29 mouse cellular contexts compared by ENCODE assay signal in the genomic region with DNA sequence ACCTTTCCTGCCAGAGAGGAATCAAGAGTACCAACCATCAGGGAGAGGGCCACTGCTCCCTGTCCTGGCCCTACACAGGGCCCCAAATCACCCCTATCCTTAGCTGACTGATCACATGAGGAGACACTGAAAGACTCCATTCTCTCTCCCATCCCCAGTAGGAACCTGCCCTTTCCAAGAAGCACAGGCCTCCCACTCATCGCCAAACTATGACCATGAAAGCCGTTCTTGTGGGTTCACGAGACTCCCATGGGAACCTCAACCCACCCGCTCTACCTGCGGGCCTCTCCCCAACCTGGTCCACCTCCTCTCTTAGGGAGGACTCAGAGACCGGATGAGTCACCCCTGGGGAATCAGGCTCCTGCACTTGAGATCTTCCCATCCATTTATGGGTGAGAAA. TPM values are rescaled to one million over a fixed set of nuclear protein-coding genes. Genes with fewer than 3 reads are reported as not detected.
A peak's percentile ranks its signal among the peaks of the same experiment; 100 is the strongest.
DNase-seq lines count a peak whose midpoint lies in the region; ATAC-seq and TF ChIP-seq lines count a peak whose summit lies in the region.
"Had no signal": no experiment of that assay in that cellular context is flagged by ENCODE, and none has a peak within 500 bp of the region (broad histone marks: within the 10 kb centered on the region; RNA-seq: fewer than 3 reads in every experiment).

No protein-coding gene starts in this region.

- no peaks in the 10 kb centered on the region for H3K27me3 ChIP-seq in embryonic facial prominence, embryonic 15.5 days
- H3K27me3 ChIP-seq in embryonic facial prominence, embryonic 10.5 days (replicated peaks; ENCODE audit: low read depth, poor library complexity, severe bottlenecking), result no peaks in the 10 kb centered on the region
- H3K27me3 ChIP-seq in heart, adult 2 months (ENCODE audit: control insufficient read depth, insufficient read depth, low read length), result no peaks in the 10 kb centered on the region
- H3K27me3 ChIP-seq in CH12.LX (replicated peaks), result peaks cover 97% of the 10 kb centered on the region
- H3K27me3 ChIP-seq: embryonic facial prominence, embryonic 12.5 days; forebrain, embryonic 13.5 days; forebrain, embryonic 15.5 days had no signal

- in situ Hi-C loops in CH12.LX (cut with MboI; ENCODE audit: low pct_ligation_motif_present, low pct_unique_long_range_greater_than_20kb, low sequenced_read_pairs), result no loop called here

- 74% methylated on average over 6 of the region's 6 CpGs for WGBS in embryonic facial prominence, embryonic 15.5 days
- WGBS in embryonic facial prominence, embryonic 10.5 days, result 95% methylated on average over 6 of the region's 6 CpGs
- 88% methylated on average over 6 of the region's 6 CpGs for WGBS in heart, adult 2 months

- no peak for TF ChIP-seq POLR2A in heart, adult 2 months (IDR thresholded peaks at IDR 0.05; ENCODE audit: insufficient read depth, low read depth, low read length)
- no peak for TF ChIP-seq POLR2A in CH12.LX (IDR thresholded peaks at IDR 0.05; ENCODE audit: low read depth, low read length)

- intact Hi-C loops in heart, adult 2 months (cut with DNase I), result no loop called here

- no peak overlapping the region for H3K4me3 ChIP-seq in embryonic facial prominence, embryonic 15.5 days (replicated peaks)
- H3K4me3 ChIP-seq in embryonic facial prominence, embryonic 10.5 days, result no peak overlapping the region
- no peak overlapping the region for H3K4me3 ChIP-seq in heart, adult 2 months
- no peak overlapping the region for H3K4me3 ChIP-seq in CH12.LX (replicated peaks in 1 of 3; ENCODE audit: low read depth in 2 of 3, low read length in 2 of 3, poor library complexity in 1 of 3)
- H3K4me3 ChIP-seq: embryonic facial prominence, embryonic 12.5 days; erythroblast, embryonic 14.5 days; forebrain, embryonic 10.5 days; forebrain, embryonic 13.5 days; forebrain, embryonic 15.5 days had no signal

- ATAC-seq in embryonic facial prominence, embryonic 15.5 days (ENCODE audit: insufficient number of reproducible peaks, low FRiP score, low TSS enrichment, low read depth), result no peak
- ATAC-seq: activated CD4-positive, CD25-positive, alpha-beta regulatory T cell, adult 4 months; CD4-positive, CD25-positive, alpha-beta regulatory T cell, adult 4 months; forebrain, embryonic 13.5 days; forebrain, embryonic 15.5 days had no signal

- DNase-seq in embryonic facial prominence, embryonic 10.5 days (ENCODE audit: low spot score), result no peak
- DNase-seq in heart, adult 11 months, result peak; percentile 77
- DNase-seq in heart, adult 2 months, result no peak
- DNase-seq in CH12.LX (ENCODE audit: extremely low read depth), result peak; percentile 12
- peak; percentile 36 for DNase-seq in brain, adult 2 months (ENCODE audit: low read depth, low spot score)
- no peak for DNase-seq in kidney, postnatal 10 days
- DNase-seq: adrenal gland, adult 8-10 months; adrenal gland, postnatal 14 days; adrenal gland, postnatal 36 days; B cell, adult 2 months; cerebellum, adult 11 months; cerebellum, adult 18-20 months; cerebellum, adult 8-10 months; cerebellum, adult 9-11 months; cerebellum, postnatal 14 days; cerebellum, postnatal 36 days; embryo, embryonic 11 days had no signal

- no peaks in the 10 kb centered on the region for H3K36me3 ChIP-seq in embryonic facial prominence, embryonic 15.5 days
- no peaks in the 10 kb centered on the region for H3K36me3 ChIP-seq in embryonic facial prominence, embryonic 10.5 days (replicated peaks)
- H3K36me3 ChIP-seq in heart, adult 2 months (ENCODE audit: control insufficient read depth, insufficient read depth, low read length), result no peaks in the 10 kb centered on the region
- H3K36me3 ChIP-seq in CH12.LX (replicated peaks in 1 of 2; ENCODE audit: control insufficient read depth in 1 of 2, insufficient read depth in 1 of 2, low read length in 1 of 2), result no peaks in the 10 kb centered on the region
- H3K36me3 ChIP-seq: embryonic facial prominence, embryonic 12.5 days; forebrain, embryonic 10.5 days; forebrain, embryonic 15.5 days had no signal

- TF ChIP-seq RAD21 in CH12.LX (IDR thresholded peaks at IDR 0.05; ENCODE audit: low read depth, low read length), result no peak

- no peaks in the 10 kb centered on the region for H3K79me2 ChIP-seq in heart, adult 2 months (replicated peaks; ENCODE audit: control insufficient read depth, insufficient read depth, low read length)
- no peaks in the 10 kb centered on the region for H3K79me2 ChIP-seq in CH12.LX (replicated peaks; ENCODE audit: control insufficient read depth, extremely low read depth, insufficient read depth, poor library complexity, severe bottlenecking)

- 0 out of 2 replicates have a peak overlapping the region, but pooled peaks have one; percentile 17 for H3K27ac ChIP-seq in embryonic facial prominence, embryonic 15.5 days (replicated peaks)
- H3K27ac ChIP-seq in embryonic facial prominence, embryonic 10.5 days (replicated peaks), result no peak overlapping the region
- no peak overlapping the region for H3K27ac ChIP-seq in heart, adult 2 months
- H3K27ac ChIP-seq in CH12.LX (ENCODE audit: insufficient read depth, low read depth), result no peak overlapping the region
- H3K27ac ChIP-seq: embryonic facial prominence, embryonic 12.5 days; forebrain, embryonic 10.5 days; forebrain, embryonic 13.5 days; forebrain, embryonic 15.5 days had no signal

- 0 out of 2 replicates have a peak, but pooled peaks cover 2% of the 10 kb centered on the region for H3K4me1 ChIP-seq in embryonic facial prominence, embryonic 15.5 days
- H3K4me1 ChIP-seq in embryonic facial prominence, embryonic 10.5 days, result no peaks in the 10 kb centered on the region
- no peaks in the 10 kb centered on the region for H3K4me1 ChIP-seq in heart, adult 2 months (ENCODE audit: control insufficient read depth, insufficient read depth, low read length)
- H3K4me1 ChIP-seq in CH12.LX (ENCODE audit: control insufficient read depth in 1 of 2, insufficient read depth in 2 of 2), result peaks cover 10 to 24% of the 10 kb centered on the region in 2 experiments
- H3K4me1 ChIP-seq: embryonic facial prominence, embryonic 12.5 days; forebrain, embryonic 13.5 days; forebrain, embryonic 15.5 days had no signal

- no peak for TF ChIP-seq EP300 in heart, adult 2 months (IDR thresholded peaks at IDR 0.05; ENCODE audit: insufficient read depth, low read depth, low read length)
- TF ChIP-seq EP300 in CH12.LX (IDR thresholded peaks at IDR 0.05; ENCODE audit: low read length), result no peak

- H3K9ac ChIP-seq in embryonic facial prominence, embryonic 15.5 days, result no peak overlapping the region
- no peak overlapping the region for H3K9ac ChIP-seq in heart, adult 2 months (ENCODE audit: low read depth, low read length)
- H3K9ac ChIP-seq in CH12.LX (ENCODE audit: insufficient read depth, low read depth), result no peak overlapping the region
- H3K9ac ChIP-seq: embryonic facial prominence, embryonic 12.5 days; forebrain, embryonic 13.5 days; forebrain, embryonic 15.5 days had no signal

- H3K4me2 ChIP-seq in embryonic facial prominence, embryonic 15.5 days (replicated peaks), result no peak overlapping the region
- H3K4me2 ChIP-seq in CH12.LX (ENCODE audit: insufficient read depth, low read depth, poor library complexity, severe bottlenecking), result no peak overlapping the region
- H3K4me2 ChIP-seq: embryonic facial prominence, embryonic 12.5 days; forebrain, embryonic 13.5 days; forebrain, embryonic 15.5 days had no signal

- TF ChIP-seq CTCF in heart, adult 2 months (IDR thresholded peaks at IDR 0.05), result no peak
- TF ChIP-seq CTCF in CH12.LX (conservative IDR thresholded peaks at IDR 0.05 in 1 of 2, IDR thresholded peaks at IDR 0.05 in 1 of 2; ENCODE audit: low read depth in 2 of 2, low read length in 2 of 2), result no peak

- H3K9me3 ChIP-seq in embryonic facial prominence, embryonic 15.5 days (replicated peaks), result no peaks in the 10 kb centered on the region
- H3K9me3 ChIP-seq in embryonic facial prominence, embryonic 10.5 days, result no peaks in the 10 kb centered on the region
- H3K9me3 ChIP-seq in CH12.LX (replicated peaks; ENCODE audit: low read length), result no peaks in the 10 kb centered on the region
- H3K9me3 ChIP-seq: embryonic facial prominence, embryonic 12.5 days; forebrain, embryonic 10.5 days; forebrain, embryonic 13.5 days; forebrain, embryonic 15.5 days had no signal

- dilution Hi-C loops in CH12.LX (cut with MboI; ENCODE audit: extremely low pct_ligation_motif_present, extremely low pct_unique_long_range_greater_than_20kb, low sequenced_read_pairs), result no loop called here

RNA-seq across cellular contexts. Expression of gene Krt17, which starts 5.3 kb away (rescaled TPM):
- 399 and 504 TPM in 2 replicates for polyA plus RNA-seq in embryonic facial prominence, embryonic 15.5 days (2015; fragmentation: Nextera tagmentation; extraction: Ambion mirVana)
- polyA plus RNA-seq in embryonic facial prominence, embryonic 10.5 days (2016; fragmentation: Nextera tagmentation; extraction: Ambion mirVana), result 0.28 and 0.67 TPM in 2 replicates
- not detected for total RNA-seq in heart, adult 2 months (2021)
- 0.61 TPM in 1 of 2 replicates, not detected in the other for polyA plus RNA-seq in heart, adult 2 months (2012; rRNA removed)
- 0.76 and 0.97 TPM in 2 replicates for total RNA-seq in CH12.LX (2012; rRNA removed)
- total RNA-seq in CH12.LX (2014; rRNA removed), result 0.15 TPM in 1 of 2 replicates, not detected in the other
- polyA plus RNA-seq in CH12.LX (2012; ENCODE audit: insufficient read length, low read depth), result not detected in 2 replicates
- total RNA-seq: adrenal gland, adult 18-20 months; adrenal gland, adult 8-10 months; adrenal gland, postnatal 14 days; adrenal gland, postnatal 36 days; common myeloid progenitor, adult 5-6 weeks; MEL had no signal
- polyA plus RNA-seq: forebrain, embryonic 10.5 days; forebrain, embryonic 15.5 days had no signal

RNA-seq across cellular contexts. Expression of gene Krt16, which starts 6.8 kb away (rescaled TPM):
- 6.9 and 7.0 TPM in 2 replicates for polyA plus RNA-seq in embryonic facial prominence, embryonic 15.5 days (2015; fragmentation: Nextera tagmentation; extraction: Ambion mirVana)
- not detected in 2 replicates for polyA plus RNA-seq in embryonic facial prominence, embryonic 10.5 days (2016; fragmentation: Nextera tagmentation; extraction: Ambion mirVana)
- not detected for total RNA-seq in heart, adult 2 months (2021)
- not detected in 2 replicates for polyA plus RNA-seq in heart, adult 2 months (2012; rRNA removed)
- total RNA-seq in CH12.LX (2012; rRNA removed), result 0.08 TPM in 1 of 2 replicates, not detected in the other
- not detected in 2 replicates for total RNA-seq in CH12.LX (2014; rRNA removed)
- not detected in 2 replicates for polyA plus RNA-seq in CH12.LX (2012; ENCODE audit: insufficient read length, low read depth)
- total RNA-seq: adrenal gland, adult 18-20 months; adrenal gland, adult 8-10 months; adrenal gland, postnatal 14 days; adrenal gland, postnatal 36 days; common myeloid progenitor, adult 5-6 weeks; MEL had no signal
- polyA plus RNA-seq: activated CD4-positive, CD25-positive, alpha-beta regulatory T cell, adult 4 months; CD4-positive, CD25-positive, alpha-beta regulatory T cell, adult 4 months; embryonic facial prominence, embryonic 12.5 days; erythroblast, embryonic 14.5 days; forebrain, embryonic 10.5 days; forebrain, embryonic 13.5 days; forebrain, embryonic 15.5 days; frontal cortex, adult 2 months had no signal

RNA-seq across cellular contexts. Expression of gene Krt42, which starts 14.2 kb away (rescaled TPM):
- 0.25 and 0.37 TPM in 2 replicates for polyA plus RNA-seq in embryonic facial prominence, embryonic 15.5 days (2015; fragmentation: Nextera tagmentation; extraction: Ambion mirVana)
- polyA plus RNA-seq in embryonic facial prominence, embryonic 10.5 days (2016; fragmentation: Nextera tagmentation; extraction: Ambion mirVana), result not detected in 2 replicates
- total RNA-seq in heart, adult 2 months (2021), result not detected
- not detected in 2 replicates for polyA plus RNA-seq in heart, adult 2 months (2012; rRNA removed)
- total RNA-seq in CH12.LX (2012; rRNA removed) (not detected in 2 replicates), CH12.LX (2014; rRNA removed) (not detected in 2 replicates)
- polyA plus RNA-seq in CH12.LX (2012; ENCODE audit: insufficient read length, low read depth), result not detected in 2 replicates
- total RNA-seq: adrenal gland, adult 18-20 months; adrenal gland, adult 8-10 months; adrenal gland, postnatal 14 days; adrenal gland, postnatal 36 days; common myeloid progenitor, adult 5-6 weeks; MEL had no signal
- polyA plus RNA-seq: activated CD4-positive, CD25-positive, alpha-beta regulatory T cell, adult 4 months; CD4-positive, CD25-positive, alpha-beta regulatory T cell, adult 4 months; embryonic facial prominence, embryonic 12.5 days; forebrain, embryonic 10.5 days; forebrain, embryonic 13.5 days; forebrain, embryonic 15.5 days had no signal

RNA-seq across cellular contexts. Expression of gene Krt14, which starts 48.2 kb away (rescaled TPM):
- polyA plus RNA-seq in embryonic facial prominence, embryonic 15.5 days (2015; fragmentation: Nextera tagmentation; extraction: Ambion mirVana), result 1,122 and 1,244 TPM in 2 replicates
- 12.0 and 16.1 TPM in 2 replicates for polyA plus RNA-seq in embryonic facial prominence, embryonic 10.5 days (2016; fragmentation: Nextera tagmentation; extraction: Ambion mirVana)
- under 1 TPM in 1 of 2 experiments, not detected in 1; 0.31 TPM for total RNA-seq in heart, adult 2 months (2021)
- 0.44 and 0.47 TPM in 2 replicates for polyA plus RNA-seq in heart, adult 2 months (2012; rRNA removed)
- total RNA-seq in CH12.LX (2012; rRNA removed) (not detected in 2 replicates), CH12.LX (2014; rRNA removed) (not detected in 2 replicates)
- polyA plus RNA-seq in CH12.LX (2012; ENCODE audit: insufficient read length, low read depth), result not detected in 2 replicates
- total RNA-seq: common myeloid progenitor, adult 5-6 weeks; MEL had no signal
- polyA plus RNA-seq: activated CD4-positive, CD25-positive, alpha-beta regulatory T cell, adult 4 months; CD4-positive, CD25-positive, alpha-beta regulatory T cell, adult 4 months had no signal

Comparison
In these comparisons a context has a peak if more than half of its experiments do, and no peak if none do; other contexts are left out.
1. DNase-seq: peak in heart, adult 11 months (single experiment), CH12.LX (single experiment) and brain, adult 2 months (single experiment); none in embryonic facial prominence, embryonic 10.5 days (single experiment), heart, adult 2 months (0 of 2) and kidney, postnatal 10 days (single experiment).
2. RNA of gene Krt17, which starts 5.3 kb away (polyA plus RNA-seq): 399 to 504 TPM in embryonic facial prominence, embryonic 15.5 days; 0.28 to 0.67 TPM in embryonic facial prominence, embryonic 10.5 days, 0.61 TPM in heart, adult 2 months and not detected in CH12.LX; every median in the first group is over 100 times any median in the second.